Mouse (Mus musculus) urinary bladder, postnatal 10 days (tissue): ENCODE results near the gene Cgrrf1.
"Not testable (repeated sequence)": the region's sequence is repeated elsewhere in the genome, so short reads cannot be mapped to it uniquely, and the experiment has no call there.

Experiments
- DNase-seq: peaks from one replicate; pipeline ENCODE4 v3.0.0; 2022; ENCODE audit warnings: low spot score

Cgrrf1 gene

DNA sequence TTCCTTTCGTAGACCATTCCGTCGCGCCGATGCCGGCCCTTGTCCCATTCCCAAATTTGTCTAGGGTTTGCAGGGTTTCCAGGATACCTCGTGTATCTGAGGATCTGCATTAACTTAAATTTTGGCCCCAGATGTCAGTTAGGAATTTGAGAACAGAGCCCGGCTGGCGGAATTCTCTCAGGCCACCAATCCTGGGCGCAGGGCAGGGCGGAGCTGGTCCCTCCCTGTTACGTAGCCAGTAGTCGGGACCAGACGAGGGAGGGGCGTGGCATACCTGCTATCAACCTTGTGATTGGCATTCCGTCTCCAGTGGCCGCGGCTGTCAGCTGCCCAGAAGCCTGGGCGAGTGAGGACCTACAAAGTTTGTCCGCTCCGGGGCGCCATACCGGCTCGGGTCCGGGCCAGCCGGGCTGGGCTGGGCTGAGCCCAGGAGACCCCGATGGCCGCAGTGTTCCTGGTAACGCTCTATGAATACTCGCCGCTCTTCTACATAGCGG is at the start of gene Cgrrf1:
Cgrrf1 (plus strand) TSS at position 289 of the 497 bp plus-strand sequence.
- DNase-seq, result peak; percentile 79

DNA sequence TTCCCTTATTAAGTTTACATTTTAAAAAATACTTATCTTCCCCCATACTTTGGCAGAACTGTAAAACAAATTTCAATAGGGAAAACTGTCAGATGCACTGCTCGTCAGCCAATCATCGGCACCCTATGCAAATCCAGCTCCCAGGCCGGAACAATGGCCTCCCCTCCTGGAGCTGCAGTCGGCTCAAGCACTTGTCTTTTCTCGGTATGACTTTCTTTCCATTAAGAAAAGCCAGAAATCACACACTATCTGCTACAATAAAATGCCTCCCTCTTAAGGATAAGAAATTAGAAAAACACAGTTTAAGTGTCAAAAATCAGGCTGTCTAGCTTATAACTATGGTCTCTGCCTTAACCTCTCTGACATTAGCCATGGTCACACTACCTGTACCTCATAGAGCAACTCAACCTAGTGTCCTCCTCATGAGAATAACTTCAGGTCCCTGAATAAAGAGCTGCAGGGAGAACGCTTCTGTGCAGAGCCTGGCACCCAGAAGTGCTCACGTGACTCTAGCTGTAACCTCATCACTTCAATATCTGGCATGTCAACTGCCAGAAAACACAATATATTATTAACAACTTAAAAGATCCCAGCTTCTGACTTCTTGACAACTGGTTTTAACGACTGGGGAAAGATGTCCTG is 49.6 kb upstream of the Cgrrf1 start:
- no peak for DNase-seq

DNA sequence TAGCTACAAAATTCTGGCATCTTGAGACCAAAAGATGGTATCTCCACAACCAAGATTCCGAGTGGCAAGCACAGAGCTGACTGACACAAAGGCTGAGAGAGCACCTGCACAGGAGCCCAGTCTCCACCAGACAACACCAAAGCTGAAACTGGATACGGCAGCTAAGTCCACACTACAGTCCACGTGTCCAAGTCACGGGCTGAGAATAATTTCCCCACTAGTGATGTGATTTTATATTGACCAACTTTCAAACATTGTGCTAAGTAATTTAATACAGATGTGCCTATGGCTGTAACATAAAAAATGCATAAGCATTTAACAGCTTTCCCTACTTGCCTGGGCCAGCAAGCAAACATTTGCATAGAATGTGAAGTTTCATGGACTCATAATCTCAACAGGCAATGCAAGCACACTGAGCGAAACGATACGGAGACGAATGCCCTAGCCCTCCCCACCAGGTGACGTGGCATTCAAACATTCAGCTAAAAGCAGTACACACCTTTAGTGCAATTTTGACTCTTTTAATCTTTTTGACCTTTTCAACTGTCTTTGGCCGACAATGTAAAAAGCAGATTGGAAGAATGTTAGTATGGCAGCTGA is 48.5 kb upstream of the Cgrrf1 start:
- no peak for DNase-seq

DNA sequence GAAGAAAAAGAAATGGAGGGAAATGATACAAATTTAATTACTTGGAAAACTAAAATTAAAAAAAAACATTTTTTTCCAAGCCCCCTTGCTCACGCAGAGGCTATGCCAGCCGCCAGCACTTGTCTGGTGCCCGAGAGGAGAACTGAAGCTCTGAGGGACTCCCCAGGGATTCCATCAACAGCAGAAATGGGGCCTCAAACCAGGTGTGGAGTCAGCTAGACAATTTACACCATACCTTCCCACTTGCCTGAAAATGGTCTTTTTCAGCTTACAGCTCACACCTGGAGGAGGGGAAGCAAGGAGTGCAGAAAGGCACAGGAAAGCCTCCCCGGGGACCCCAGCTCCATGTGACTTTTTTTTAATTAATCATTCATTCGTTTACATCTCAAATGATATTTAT is 46.7 kb upstream of the Cgrrf1 start:
- no peak for DNase-seq

DNA sequence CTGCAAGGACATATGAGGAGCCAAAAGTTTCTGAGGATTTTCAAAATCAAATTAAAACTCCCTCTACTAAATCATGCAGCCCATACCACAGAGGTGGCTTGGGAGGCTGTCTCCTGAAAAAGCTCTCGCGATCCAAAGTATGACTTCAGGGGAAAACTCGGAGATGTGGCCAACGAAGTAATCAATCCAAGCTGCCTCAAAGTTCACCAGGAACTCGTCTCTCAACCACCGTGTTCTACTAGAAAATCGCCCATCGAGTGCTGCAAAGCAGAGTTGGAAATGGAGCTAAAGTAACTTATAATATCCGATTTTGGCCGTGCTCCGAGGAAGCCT is 44.5 kb upstream of the Cgrrf1 start:
- DNase-seq, result no peak

DNA sequence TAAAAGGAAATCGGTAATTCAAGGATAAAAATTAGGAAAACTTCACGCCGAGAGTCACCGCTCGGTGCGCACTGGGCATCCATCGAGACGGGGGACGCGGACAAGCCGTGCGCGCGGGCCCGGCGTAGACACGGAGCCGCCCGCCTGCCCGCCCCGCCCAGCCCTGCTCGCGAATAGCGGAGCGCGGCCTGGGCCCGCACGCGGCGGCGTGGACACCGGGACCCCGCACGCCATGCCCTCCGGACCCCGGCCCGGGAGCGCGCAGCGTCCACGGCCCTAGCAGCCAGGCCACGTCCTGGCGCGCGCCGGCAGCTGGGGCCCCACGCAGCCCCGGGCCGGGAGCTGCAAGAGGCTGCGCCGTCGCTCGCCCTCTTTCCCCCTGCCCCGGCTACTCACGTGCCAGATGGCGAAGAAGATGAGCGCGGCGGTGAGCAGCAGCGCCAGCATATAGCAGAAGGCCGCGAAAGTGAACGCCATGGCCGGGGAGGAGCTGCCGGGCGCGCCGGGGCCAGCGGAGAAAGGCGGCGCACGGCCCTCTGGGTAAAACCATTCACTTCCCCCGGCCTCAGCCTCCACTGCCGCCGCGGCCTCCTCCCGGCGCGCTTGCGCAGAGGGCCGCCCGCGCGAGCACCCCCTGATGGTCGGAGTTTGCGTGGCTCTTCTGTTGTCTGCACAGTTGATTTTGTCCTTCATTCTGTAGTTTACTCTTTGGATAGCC is 44.0 kb upstream of the Cgrrf1 start, which contains the start of gene Cnih1:
Cnih1 (minus strand) TSS at position 625 of the 718 bp plus-strand sequence.
- peak; percentile 48 for DNase-seq

DNA sequence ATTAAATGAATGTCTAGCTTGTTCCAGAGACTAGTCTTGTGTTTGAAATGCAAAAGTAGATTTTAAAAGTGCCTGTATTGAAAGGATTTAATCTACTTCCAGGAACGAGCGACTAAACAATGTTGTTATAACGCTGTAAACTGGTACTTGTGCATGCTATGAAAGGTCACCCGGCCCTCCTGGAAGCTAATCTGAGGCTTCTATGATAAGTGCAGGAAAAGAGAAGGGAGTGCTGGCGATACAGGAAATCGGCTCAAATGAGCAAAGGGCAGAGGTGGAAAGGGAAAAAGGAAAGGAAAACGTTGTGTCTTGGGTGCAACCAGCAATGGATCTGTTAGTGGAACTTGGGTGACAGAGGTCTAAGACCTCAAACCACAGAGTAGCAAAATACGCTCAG is 43.4 kb upstream of the Cgrrf1 start:
- DNase-seq, result no peak

DNA sequence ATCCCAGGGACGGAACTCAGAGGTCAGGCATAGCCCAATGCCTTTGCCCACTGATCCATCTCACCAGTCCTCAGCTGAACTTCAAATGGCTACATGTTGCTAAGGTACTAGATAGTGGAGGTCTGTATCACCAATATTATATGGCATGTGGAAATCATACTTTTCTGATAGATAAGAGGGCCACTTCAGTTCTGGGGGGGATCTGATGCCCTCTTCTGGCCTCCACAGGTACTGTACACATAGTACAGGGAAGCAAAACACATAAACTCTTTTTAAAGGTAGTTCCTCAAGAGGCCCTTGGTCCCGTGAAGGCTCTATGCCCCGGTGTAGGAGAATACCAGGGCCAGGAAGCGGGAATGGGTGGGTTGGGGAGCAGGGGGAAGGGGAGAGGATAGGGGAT is 41.6 kb upstream of the Cgrrf1 start:
- DNase-seq, result no peak

DNA sequence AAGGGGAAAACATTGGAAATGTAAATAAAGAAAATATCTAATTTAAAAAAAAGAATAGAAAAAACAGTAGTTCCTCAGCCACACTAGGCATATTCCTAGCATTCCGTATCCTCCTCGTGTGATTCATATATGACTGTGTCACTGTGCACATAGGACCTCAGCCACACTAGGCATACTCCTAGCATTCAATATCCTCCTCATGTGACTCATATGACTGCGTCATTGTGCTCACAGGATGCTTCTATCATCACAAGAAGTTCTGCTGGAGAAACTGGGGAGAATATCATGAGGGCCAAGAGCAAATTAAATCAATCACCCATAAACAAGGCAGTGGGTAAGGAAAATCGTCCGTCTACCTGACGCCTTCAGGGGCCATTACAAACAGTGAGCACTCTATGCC is 41.2 kb upstream of the Cgrrf1 start:
- DNase-seq, result no peak

DNA sequence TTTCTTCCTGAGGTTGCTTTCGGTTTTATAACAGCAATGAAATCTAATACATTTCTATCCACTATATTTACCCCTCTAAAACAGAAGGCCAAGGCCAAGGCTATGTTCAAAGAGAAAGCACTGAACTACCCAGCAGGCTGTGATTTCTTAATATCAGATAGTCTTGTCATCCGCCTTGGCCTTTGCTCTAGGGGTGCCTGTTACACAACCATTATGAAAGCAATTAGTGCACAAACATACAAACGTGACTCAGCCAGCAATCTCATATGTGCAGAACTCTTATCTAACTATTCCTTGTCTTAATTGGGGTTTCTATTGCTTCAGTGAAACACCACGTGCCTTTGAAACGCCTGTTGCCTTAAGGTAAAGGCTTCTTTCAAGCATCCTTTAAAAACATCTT is 37.8 kb upstream of the Cgrrf1 start:
- DNase-seq, result no peak

DNA sequence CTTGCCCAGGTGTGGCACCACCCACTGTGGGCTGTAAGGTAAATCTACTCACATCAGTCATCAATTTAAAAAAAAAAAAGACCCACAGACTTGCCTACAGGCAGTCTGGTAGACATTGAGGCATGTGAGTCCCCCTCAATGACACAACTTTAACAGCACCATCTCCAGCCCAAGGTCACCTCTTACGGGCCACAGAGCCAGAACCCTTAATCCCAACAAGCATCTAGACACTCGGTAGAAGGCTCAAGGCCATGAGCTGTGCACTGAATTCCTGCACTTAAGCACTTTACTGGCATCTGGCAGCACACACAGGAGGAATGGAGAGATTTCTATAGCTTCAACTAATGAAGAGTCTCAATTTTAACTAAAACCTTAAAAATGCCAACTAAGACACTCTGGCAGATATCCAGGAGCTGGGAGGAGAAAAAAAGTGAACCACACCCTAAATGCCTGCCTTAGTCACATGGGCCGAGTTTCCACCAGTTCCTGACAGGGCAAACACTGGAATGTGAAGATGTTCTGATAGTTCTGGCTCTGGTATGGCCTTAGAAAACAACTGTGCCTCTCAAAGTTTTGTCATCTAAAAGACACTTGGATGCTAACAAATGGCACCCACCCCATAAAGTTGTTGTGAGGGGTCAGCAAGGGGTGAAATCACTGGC is 31.1 kb upstream of the Cgrrf1 start:
- DNase-seq, result no peak

DNA sequence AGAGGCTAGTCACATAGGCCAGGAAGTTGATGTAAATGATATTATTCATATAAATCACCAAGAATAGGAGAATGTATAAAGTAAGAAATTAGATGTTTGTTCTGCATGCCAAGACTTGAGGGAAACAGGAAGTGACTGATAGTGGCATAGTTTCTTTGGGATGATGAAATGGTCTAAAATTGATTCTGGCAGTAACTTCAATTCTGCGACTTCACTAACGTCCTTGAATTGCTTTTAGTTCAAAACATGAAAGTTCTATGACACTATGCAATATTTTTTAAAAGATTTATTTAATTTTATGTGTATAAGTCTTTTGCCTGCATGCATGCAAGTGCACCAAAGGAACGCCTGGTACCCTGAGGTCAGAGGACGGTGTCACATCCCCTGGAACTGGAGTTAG is 28.7 kb upstream of the Cgrrf1 start:
- no peak for DNase-seq

DNA sequence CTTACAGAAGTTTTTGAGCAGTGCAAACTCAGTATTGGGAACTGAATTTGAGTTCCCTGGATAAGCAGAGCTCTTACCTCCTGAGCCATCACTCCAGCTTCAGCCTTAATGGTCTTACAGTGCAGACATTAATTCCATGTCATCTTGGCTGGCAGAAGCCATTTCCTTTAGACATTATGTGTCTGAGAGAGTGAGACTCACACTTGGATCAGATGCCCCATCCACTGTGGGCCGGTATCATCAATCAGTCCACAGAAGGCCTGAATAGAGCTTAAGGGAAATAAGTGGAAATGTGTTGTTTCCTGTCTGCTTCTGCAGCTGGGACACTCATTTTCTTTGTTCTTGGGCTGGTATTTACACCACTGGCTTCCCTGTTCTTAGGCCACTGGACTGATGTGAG is 28.1 kb upstream of the Cgrrf1 start:
- no peak for DNase-seq

DNA sequence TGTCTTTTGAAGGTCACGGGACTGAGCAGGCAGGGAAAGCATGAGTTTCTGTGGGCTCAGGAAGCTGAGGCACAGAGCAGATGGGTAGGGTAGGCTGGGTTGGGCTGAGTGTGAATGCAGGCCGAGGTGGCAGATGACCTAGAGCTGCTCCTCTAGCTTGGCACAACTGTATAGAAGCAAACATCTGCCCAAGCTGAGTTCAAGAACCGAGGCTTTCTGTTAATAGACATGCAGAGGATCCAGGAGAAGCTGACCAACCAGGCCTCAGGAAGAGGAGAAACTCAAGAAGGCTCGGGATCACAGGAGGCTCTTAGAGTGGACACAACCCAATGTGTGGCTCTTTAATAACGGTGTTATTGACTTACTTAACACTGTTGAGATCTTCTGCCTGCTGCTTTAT is 25.7 kb upstream of the Cgrrf1 start:
- no peak for DNase-seq

DNA sequence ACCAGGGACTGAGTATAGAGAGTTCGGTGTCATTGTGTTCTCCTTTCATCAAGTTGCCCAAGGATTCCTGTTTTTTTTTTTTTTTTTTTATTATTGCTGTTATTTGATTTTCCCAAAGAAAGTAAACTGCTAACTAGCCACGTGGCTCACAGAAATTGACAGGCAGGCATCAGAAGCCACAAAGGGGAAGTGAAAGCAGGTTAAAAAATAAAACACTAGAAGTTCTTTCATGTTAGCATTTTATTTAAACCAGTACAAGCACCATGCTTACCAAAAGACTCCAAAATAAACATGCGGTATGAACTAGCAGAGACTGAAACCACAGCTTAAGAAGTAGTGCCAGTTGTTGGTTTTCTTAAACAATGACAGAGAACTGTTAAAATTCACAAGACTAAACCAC is 24.0 kb upstream of the Cgrrf1 start:
- no peak for DNase-seq

DNA sequence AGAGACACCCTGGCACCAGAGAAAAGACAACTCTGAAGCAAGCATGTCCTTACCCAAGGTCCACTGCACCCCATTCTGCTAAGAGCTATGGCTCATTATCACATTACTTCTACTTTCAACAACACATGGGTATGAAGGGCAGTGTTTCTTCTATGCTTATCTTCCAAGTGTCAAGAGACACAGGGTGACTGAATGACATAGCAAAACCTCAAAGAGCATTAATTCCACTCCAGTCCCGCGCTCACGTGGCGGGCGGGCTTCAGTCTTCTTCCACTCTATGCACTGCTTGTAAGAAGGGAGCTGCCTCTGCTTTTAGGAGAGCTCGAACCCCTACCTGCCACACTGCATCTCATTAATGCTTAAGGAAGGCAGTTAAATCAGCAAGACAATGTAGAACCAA is 16.3 kb upstream of the Cgrrf1 start:
- DNase-seq, result no peak

DNA sequence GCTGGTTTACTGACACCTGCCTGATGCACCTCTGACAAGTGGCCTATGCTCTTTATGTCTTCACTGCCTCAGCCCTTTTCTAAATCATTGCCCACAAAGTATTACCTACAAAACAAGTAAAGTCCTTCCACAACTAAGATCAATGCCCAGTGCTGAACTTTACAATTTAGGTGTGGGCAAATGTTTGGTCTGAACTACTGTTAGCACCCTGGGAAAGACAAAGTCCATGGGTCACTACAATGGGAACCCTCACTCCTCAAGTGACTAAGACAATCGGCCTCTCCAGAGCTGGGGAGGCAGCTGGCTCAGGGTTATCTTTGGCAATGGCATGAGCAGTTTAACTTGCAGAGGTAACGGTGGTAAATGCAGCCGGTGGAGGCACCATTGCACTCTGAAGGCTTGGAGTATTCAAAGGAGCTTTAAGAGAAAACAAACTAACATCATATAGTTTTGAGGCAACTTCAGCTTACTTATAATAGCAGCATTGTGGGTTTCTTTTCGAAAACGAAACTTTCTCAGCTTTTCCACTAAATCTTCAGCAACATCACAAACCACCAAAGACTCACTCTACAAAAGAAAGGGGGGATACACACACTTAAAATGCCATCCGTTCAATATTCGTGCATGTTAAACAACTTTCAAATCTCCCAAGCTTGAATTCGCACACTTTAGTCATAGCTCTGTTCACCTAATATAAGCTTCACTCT is 14.9 kb upstream of the Cgrrf1 start:
- no peak for DNase-seq

DNA sequence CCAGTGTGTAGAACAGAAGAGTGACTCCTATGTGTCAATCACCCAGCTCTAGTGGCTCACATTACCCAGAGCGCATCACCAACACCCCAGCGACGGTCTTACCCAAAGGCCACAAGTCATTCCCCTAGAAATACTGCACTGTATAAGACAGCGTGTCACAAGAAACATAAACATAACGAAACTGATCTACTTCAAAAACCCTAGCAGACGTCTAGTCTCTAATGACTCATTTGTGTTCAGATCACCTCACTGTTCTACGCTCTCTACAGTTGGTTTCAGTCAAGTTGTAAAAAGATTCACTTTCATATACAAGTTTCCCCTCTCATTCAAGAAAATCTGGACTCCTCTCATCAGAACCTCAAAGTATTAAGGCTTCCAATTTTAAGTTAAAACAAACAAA is 13.2 kb upstream of the Cgrrf1 start:
- DNase-seq, result no peak

DNA sequence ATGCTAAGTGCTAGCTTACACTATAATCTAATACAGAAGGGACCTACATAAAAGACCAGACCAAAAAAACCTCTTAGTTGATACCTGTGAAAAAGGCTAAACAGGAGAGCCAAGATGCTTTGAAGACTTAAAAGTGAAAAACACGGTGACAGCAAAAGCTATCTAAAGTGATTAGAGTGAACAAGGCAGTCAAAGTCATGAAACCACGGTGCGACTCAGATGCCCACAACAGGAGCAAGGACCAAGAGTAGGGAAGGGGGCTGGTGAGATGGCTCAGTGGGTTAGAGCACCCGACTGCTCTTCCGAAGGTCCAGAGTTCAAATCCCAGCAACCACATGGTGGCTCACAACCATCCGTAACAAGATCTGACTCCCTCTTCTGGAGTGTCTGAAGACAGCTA is 12.0 kb upstream of the Cgrrf1 start:
- not testable (repeated sequence) for DNase-seq

DNA sequence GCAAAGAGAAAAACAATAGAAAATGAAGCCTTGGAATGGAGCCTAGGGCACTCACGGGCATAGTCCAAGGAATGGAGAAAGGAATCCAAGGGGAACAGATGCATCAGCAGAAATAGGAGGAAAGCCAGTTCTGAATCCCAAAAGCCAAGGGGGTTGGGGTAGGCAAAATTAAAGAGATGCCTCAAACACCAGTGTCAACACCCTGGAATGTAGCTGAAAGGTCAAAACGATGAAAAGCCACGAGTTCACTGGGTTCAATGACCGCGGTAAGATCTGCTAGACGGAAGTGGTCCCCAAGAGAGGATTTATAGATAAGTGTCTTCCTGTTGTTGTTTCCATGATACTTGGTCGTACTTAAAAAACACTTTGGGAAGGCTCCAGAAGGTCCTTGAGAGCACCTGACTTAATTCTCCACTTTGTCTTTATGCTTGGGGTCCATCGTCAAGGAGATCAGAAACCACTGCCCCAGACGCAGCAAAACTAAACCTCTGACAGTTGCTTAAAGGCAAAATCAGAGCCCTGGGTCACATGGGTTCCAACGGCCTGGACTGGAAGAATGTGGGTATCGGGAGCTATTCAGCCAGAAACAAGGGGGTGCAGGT is 10.6 kb upstream of the Cgrrf1 start:
- no peak for DNase-seq

DNA sequence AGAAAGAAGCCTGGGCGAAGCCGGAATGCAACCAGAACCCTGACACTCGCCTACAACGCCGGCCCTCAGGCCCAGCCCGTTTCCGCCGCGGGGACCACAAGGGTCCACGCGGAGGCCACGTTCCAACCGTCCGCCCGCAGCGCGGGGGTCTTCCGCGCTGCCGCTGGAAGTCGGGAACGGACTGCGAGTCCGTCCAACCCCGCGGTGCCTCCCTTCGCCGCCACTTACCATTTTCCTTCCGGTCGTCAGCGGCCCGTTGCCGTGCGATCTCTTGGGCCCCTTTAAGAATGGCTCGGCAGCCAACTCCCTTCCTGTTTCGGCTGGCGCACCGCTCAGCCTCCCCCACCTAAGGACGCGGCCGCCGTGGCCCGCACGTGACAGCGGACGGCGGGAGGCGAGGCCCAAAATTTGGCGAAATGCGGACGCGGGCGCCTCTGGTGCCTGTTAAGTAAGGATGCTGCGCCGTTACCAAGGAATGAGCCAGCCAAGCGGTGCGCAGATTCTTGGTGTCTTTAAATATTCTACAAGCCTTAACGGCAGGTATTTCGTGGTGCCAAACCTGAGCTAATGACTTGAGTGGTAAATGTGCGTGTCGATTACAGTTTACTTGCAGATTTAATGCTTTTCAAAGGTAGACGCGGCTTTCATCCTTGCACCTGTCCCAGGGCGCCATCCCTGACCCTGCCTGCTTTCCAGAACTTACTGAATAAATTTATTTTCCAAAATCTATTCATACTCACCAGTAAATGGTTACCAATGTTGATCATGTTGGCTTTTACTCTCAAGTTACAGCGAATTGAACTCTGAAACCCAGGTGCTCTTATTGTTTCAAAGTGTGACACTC is 9.8 kb upstream of the Cgrrf1 start, which contains the start of gene Gmfb:
Gmfb (minus strand) TSS at position 370 of the 844 bp plus-strand sequence.
- DNase-seq, result peak; percentile 84
